Mouse (Mus musculus) olfactory bulb, adult 2 months (tissue): ENCODE results near the gene Ahcyl2. TPM values are rescaled to one million over a fixed set of nuclear protein-coding genes. Genes with fewer than 3 reads are reported as not detected.

Experiments
- H3K27ac ChIP-seq: fragments of 200-500 bp; 2 replicates; pipeline ENCODE4 v1.5.1; 2012; ENCODE audit warnings: low read depth, low read length; ENCODE audit not compliant: insufficient read depth
- H3K4me1 ChIP-seq: fragments of 200-500 bp; 2 replicates; pipeline ENCODE4 v1.6.1; 2012; ENCODE audit warnings: low read length; ENCODE audit not compliant: control insufficient read depth, insufficient read depth
- H3K4me3 ChIP-seq: fragments of 200-500 bp; 2 replicates; pipeline ENCODE4 v1.5.1; 2012; ENCODE audit warnings: mild to moderate bottlenecking, low read depth, low read length, moderate library complexity; ENCODE audit not compliant: insufficient read depth
- CTCF ChIP-seq: fragments of 200-500 bp; IDR thresholded peaks from 2 replicates; pipeline ENCODE4 v1.5.1; 2012; ENCODE audit warnings: low read depth, mild to moderate bottlenecking, low read length, moderate library complexity; ENCODE audit not compliant: insufficient read depth
- POLR2A ChIP-seq: fragments of 200-500 bp; IDR thresholded peaks from 2 replicates; pipeline ENCODE4 v1.6.1; 2012; ENCODE audit warnings: mild to moderate bottlenecking, low read depth, low read length, moderate library complexity; ENCODE audit not compliant: insufficient read depth
- WGBS: fragments of 180-500 bp; shearing (Covaris S2); methylation state at CpG from one replicate; pipeline ENCODE4 v1.1.7; 2018; 5-methylcytosine and 5-hydroxymethylcytosine counted together
- polyA plus RNA-seq: library from polyadenylated mRNA; stranded (reverse); fragments of >200 nt; gene quantifications from 2 replicates; pipeline ENCODE4 v1.2.4, GENCODE M21; 2012; ENCODE audit warnings: low replicate concordance; ENCODE audit not compliant: missing spikeins, insufficient read depth, insufficient read length

The Ahcyl2 gene
- polyA plus RNA-seq, 1 experiment = 277 TPM

DNA sequence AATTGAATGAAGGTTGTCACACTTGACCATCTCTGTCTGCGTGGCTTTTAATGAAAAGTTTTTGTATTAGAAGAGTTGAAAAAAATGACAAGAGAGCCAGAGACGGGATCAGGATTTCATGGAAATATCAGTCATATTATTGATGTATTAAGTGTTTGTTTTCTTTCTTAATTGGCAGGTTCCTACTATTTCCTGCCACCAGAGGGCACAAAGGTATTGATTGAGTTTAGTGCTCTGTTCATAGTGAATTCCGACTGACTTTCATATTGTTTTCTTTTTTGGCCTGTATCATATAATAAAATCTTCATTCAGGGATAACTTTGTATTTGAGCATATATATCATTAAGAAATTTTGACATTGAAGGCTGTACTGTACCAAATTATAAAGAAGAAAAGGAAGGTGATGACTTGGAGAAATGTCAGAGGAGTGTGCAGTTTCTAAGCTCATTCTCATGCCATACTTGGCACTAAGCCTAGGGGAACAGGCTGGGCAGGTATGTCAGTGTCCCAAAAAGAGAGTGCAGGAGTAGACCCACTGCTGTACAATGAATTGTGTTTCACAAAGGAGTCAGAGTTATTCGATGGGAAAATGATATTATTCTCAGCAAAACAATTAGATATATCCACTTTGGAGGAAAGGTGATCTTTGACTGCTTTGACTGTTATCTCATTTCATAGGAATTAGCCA is 65.9 kb downstream of the Ahcyl2 start:
- Histone ChIP-seq H3K4me1 (no peaks in the 10 kb centered on the region), H3K27ac (no peak overlapping the region), H3K4me3 (no peak overlapping the region)
- TF ChIP-seq POLR2A (no peak), CTCF (no peak)
- 64% methylated on average over 4 of the region's 4 CpGs for WGBS

DNA sequence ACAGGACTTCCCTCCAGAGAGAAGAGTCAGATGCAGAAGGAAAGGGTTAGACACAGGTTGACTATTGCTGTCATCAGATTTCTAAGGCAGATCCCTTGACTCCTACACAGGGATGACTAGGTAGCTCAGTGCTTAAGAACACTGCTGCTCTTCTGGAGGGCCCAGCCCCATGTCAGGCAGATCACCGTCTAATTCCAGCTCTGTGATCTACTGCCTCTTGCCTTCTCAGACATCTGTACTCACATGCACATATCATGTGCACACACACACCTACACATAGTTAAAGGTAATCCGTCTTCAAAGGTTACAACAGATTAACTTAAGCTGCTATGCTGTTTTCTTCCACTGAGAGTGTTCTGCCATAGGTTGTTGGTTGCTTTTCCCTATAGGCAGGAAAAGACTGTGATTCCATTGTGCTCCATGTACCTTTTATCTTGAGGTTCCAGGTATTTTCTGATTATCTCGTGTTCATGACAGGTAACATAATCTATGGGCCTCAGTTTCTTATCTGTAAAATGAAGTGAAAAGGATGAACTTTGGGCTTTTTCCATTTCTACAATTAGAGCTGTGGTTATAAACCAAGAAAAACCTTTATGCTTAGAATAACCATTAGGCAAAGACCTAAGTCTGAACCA is 67.8 kb downstream of the Ahcyl2 start:
- no peak for TF ChIP-seq POLR2A
- TF ChIP-seq CTCF = no peak
- WGBS = 80% methylated on average over 3 of the region's 3 CpGs
- H3K27ac ChIP-seq = no peak overlapping the region
- H3K4me3 ChIP-seq = no peak overlapping the region
- H3K4me1 ChIP-seq = no peaks in the 10 kb centered on the region

DNA sequence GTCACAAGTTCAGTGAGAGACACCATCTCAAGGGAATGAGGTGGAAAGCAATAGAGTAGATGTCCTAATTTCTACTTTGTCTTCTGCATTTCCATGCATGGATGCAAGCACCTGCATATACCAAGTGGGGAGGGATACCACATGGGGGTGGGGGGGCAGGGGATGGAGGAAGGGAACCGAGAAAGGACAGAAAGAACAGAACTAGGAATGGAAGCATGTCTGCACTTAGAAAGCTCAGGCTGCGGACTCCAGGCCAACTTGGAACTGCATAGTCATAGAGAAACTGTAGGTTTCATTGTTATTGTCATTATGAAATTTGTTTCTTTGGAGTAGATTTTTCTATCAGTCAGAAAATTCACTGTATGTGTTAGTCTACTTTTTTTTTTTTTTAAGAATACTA is 69.8 kb downstream of the Ahcyl2 start:
- TF ChIP-seq POLR2A (no peak), CTCF (no peak)
- WGBS = 94% methylated on average over 2 of the region's 2 CpGs
- H3K27ac ChIP-seq = no peak overlapping the region
- no peak overlapping the region for H3K4me3 ChIP-seq
- H3K4me1 ChIP-seq = no peaks in the 10 kb centered on the region

DNA sequence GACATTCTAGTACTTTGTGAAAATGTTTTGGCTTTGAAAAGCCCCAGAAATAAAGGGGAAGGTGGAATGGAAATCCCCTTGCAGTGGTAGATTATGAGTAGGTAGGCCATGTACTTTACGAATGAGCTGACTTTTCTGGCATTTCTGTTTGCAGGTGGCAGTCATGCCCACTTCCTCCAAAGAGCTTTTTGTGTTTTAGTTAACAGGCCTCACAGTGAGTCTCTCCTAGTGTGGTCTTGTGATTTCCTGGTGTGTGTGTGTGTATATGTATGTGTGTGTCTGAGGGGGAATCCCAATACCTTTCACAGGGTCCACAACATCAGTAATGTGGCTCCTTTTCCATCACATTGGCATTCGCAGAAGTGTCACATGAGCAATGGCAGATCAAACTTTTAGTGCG is 70.7 kb downstream of the Ahcyl2 start:
- WGBS = 93% methylated on average over 3 of the region's 3 CpGs
- Histone ChIP-seq H3K27ac (no peak overlapping the region), H3K4me1 (no peaks in the 10 kb centered on the region), H3K4me3 (no peak overlapping the region)
- TF ChIP-seq CTCF = no peak
- TF ChIP-seq POLR2A = no peak

DNA sequence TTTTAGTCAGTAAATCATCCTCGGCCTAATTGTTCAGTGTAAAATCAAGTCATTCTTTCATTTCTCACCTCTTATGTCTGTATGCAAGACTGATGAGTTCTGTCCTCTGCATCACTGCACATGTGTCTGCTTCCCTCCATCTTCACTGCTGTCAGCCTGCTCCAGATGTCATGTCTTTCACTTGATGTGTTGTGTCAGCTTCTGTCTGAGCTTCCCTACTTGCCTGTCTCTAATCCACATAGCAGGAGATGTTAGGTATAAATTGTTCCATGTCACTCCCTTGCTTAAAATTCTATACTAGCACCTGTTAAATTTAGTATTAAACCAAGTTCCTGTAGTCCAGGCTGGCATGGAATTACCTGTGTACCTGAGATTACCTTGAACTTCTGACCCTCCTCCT is 72.2 kb downstream of the Ahcyl2 start:
- H3K27ac ChIP-seq = no peak overlapping the region
- WGBS = 98% methylated on average over 1 of the region's 1 CpGs
- no peaks in the 10 kb centered on the region for H3K4me1 ChIP-seq
- TF ChIP-seq CTCF (no peak), POLR2A (no peak)
- H3K4me3 ChIP-seq = no peak overlapping the region

DNA sequence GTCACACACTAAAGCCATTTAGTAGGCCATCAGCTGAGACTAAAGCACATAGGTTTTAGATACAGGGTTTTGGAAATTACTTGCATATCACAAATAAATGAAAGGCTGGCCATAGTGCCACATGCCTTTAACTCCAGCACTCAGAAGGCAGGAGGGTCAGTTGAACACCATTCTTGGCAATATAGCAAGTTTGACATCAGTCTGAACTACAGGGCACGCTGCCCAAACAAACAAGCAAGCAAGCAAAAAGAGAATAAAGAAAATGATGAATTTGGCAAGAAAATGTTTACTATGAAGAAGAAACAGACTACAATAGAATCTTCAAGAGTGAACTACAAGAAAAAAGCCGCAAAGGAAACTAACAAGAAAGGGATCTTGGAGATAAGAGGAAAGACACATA is 73.7 kb downstream of the Ahcyl2 start:
- Histone ChIP-seq H3K4me1 (no peaks in the 10 kb centered on the region), H3K4me3 (no peak overlapping the region), H3K27ac (no peak overlapping the region)
- TF ChIP-seq CTCF = no peak
- no peak for TF ChIP-seq POLR2A
- 88% methylated on average over 2 of the region's 2 CpGs for WGBS

DNA sequence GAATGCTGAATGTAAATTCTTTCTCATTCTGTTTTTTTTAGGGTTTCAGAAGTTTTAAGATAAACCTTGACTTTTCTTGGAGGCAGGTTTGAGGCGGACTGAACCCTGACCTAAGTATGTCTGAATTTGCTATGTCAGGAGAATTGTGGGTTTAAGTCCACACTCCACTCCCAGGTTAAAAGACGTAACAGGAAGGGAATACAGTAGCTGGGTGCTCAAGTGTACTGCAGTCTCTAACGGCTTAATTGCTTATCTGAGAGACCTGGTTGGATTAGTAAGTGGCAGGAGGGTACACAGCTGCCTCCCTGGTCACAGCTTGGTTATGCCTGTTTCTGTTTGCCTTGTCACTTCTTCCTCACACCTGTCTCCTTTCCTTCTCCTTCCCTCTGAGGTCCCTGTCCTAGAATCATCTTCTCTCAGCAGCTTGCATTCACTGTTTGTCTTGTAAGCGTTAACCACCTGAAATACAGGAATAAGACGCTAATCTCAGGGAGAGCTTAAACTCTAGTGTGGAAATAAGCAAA is 79.9 kb downstream of the Ahcyl2 start:
- TF ChIP-seq POLR2A (no peak), CTCF (no peak)
- H3K4me3 ChIP-seq = no peak overlapping the region
- 82% methylated on average over 5 of the region's 5 CpGs for WGBS

DNA sequence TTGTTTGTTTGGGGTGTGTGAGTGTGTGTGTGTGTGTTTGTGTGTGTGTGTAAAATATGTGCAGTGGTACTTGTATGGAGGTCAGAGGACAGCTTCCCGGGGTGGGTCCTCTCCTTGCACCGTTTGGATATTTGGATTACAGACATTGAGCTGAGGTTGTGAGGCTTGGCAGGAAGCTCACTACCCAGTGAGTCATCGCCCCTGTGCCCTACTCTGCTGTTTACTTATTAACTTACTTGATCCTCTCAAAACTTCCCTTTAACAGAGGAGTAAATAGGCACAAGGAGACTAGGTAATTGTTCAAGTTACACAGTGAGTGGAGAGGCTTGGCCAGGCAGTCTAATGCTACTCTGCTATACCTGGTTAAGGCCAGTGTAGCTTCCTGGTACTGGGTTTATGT is 81.0 kb downstream of the Ahcyl2 start:
- Histone ChIP-seq H3K4me1 (peaks cover 5% of the 10 kb centered on the region), H3K4me3 (no peak overlapping the region), H3K27ac (no peak overlapping the region)
- 35% methylated on average over 3 of the region's 3 CpGs for WGBS
- TF ChIP-seq POLR2A (no peak), CTCF (no peak)

More for the DNA sequence above, 79.9 kb downstream of the Ahcyl2 start:
- no peaks in the 10 kb centered on the region for H3K4me1 ChIP-seq
- H3K27ac ChIP-seq = no peak overlapping the region

DNA sequence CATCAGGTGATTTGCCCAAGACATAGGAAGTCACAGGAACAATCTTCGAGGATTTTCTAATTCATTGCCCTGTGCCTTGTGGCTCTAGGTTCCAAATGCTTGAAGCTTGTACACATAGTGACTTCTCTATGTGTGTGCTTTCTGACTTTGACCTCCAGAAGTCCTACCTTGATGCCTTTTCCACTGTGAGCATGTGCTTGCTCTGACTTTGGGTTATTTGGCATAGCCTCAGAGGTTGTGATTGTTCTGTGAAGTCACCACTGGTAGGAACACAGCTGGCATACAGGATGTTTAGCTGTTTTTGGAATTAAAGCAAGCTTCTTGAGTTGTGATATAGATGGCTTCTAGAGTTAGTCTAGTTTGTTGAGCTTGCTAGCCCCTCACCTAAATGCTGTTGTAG is 82.3 kb downstream of the Ahcyl2 start:
- H3K4me3 ChIP-seq = no peak overlapping the region
- no peak overlapping the region for H3K27ac ChIP-seq
- WGBS = 91% methylated on average over 1 of the region's 1 CpGs
- no peak for TF ChIP-seq CTCF
- no peak for TF ChIP-seq POLR2A
- H3K4me1 ChIP-seq = peaks cover 5% of the 10 kb centered on the region
